Mouse (Mus musculus): ENCODE data around the gene Olfr610. TPM values are rescaled to one million over a fixed set of nuclear protein-coding genes. Genes with fewer than 3 reads are reported as not detected.

The Olfr610 gene
- total RNA-seq (2023) = not detected

GRCm38 (mm10) chr7:103512022-103512421 is at the start of gene Olfr610:
Gene Olfr610, minus strand, starts transcription at chr7:103512122.

GRCm38 (mm10) chr7:103555779-103556178 is 43.9 kb upstream of the Olfr610 start, which contains the start of gene Olfr615:
Gene Olfr615, plus strand, starts transcription at chr7:103556079.

GRCm38 (mm10) chr7:103547774-103548173 is 35.9 kb upstream of the Olfr610 start, which contains the start of gene Olfr613:
Gene Olfr613, plus strand, starts transcription at chr7:103548074.

GRCm38 (mm10) chr7:103542617-103543016 is 30.7 kb upstream of the Olfr610 start, which contains the start of gene Olfr612:
Gene Olfr612, minus strand, starts transcription at chr7:103542717.

GRCm38 (mm10) chr7:103520746-103521145 is 8.8 kb upstream of the Olfr610 start, which contains the start of gene Olfr611:
Gene Olfr611, minus strand, starts transcription at chr7:103520846.

GRCm38 (mm10) chr7:103497962-103498361 is 14.0 kb downstream of the Olfr610 start, which contains the start of gene Olfr609:
Gene Olfr609, minus strand, starts transcription at chr7:103498062.

GRCm38 (mm10) chr7:103469577-103469976 is 42.3 kb downstream of the Olfr610 start, which contains the start of gene Olfr608:
Gene Olfr608, plus strand, starts transcription at chr7:103469877.

Other genes starting within 250 kb of the Olfr610 start
- not detected for gene Olfr596, start 206.5 kb downstream of the Olfr610 start, total RNA-seq (2023)
- not detected for gene Olfr597, start 195.8 kb downstream of the Olfr610 start, total RNA-seq (2023)
- not detected for gene Olfr598, start 188.6 kb downstream of the Olfr610 start, total RNA-seq (2023)
- not detected for gene Olfr599, start 176.2 kb downstream of the Olfr610 start, total RNA-seq (2023)
- gene Olfr600, start 162.5 kb downstream of the Olfr610 start, total RNA-seq (2023) = not detected
- not detected for gene Olfr601, start 149.5 kb downstream of the Olfr610 start, total RNA-seq (2023)
- not detected for gene Olfr603, start 125.9 kb downstream of the Olfr610 start, total RNA-seq (2023)
- gene Usp17lc, start 97.0 kb downstream of the Olfr610 start, total RNA-seq (2023) = not detected
- gene Olfr605, start 66.7 kb downstream of the Olfr610 start, total RNA-seq (2023) = not detected
- not detected for gene Olfr606, start 63.1 kb downstream of the Olfr610 start, total RNA-seq (2023)
- gene Olfr607, start 48.0 kb downstream of the Olfr610 start, total RNA-seq (2023) = not detected
- gene Olfr608, start 42.2 kb downstream of the Olfr610 start, total RNA-seq (2023) = not detected
- gene Olfr609, start 14.1 kb downstream of the Olfr610 start, total RNA-seq (2023) = not detected
- not detected for gene Olfr611, start 8.7 kb upstream of the Olfr610 start, total RNA-seq (2023)
- not detected for gene Olfr612, start 30.6 kb upstream of the Olfr610 start, total RNA-seq (2023)
- gene Olfr613, start 36.0 kb upstream of the Olfr610 start, total RNA-seq (2023) = not detected
- not detected for gene Olfr615, start 44.0 kb upstream of the Olfr610 start, total RNA-seq (2023)
- gene Olfr616, start 57.0 kb upstream of the Olfr610 start, total RNA-seq (2023) = not detected
- gene Olfr617, start 60.9 kb upstream of the Olfr610 start, total RNA-seq (2023) = not detected
- not detected for gene Olfr618, start 78.0 kb upstream of the Olfr610 start, total RNA-seq (2023)
- not detected for gene Olfr619, start 88.5 kb upstream of the Olfr610 start, total RNA-seq (2023)
- gene Olfr620, start 100.4 kb upstream of the Olfr610 start, total RNA-seq (2023) = not detected
- gene Olfr622, start 130.6 kb upstream of the Olfr610 start, total RNA-seq (2023) = not detected
- not detected for gene Olfr623, start 151.6 kb upstream of the Olfr610 start, total RNA-seq (2023)
- not detected for gene Olfr624, start 159.1 kb upstream of the Olfr610 start, total RNA-seq (2023)
- gene Olfr625-ps1, start 170.6 kb upstream of the Olfr610 start, total RNA-seq (2023) = not detected
- gene Olfr243, start 202.5 kb upstream of the Olfr610 start, total RNA-seq (2023) = not detected
- not detected for gene Olfr628, start 218.3 kb upstream of the Olfr610 start, total RNA-seq (2023)
- gene Olfr629, start 232.8 kb upstream of the Olfr610 start, total RNA-seq (2023) = not detected
- not detected for gene Olfr630, start 245.2 kb upstream of the Olfr610 start, total RNA-seq (2023)

All from CD8-positive naive resting alpha-beta T cell, adult 57 days (primary cell).